Mouse (Mus musculus): ENCODE measurements at regions not wholly inside any gene's neighbourhood (a gene's known extent, or its start where the extent isn't known, plus 50 kb on each side); places are given as distances from the start of the nearest gene placed in this dataset.

- peak; percentile 65 for DNase-seq (ENCODE audit: low spot score)
- no peak for TF ChIP-seq EP300 (IDR thresholded peaks at IDR 0.05; ENCODE audit: low read depth)
- TF ChIP-seq CTCF (IDR thresholded peaks at IDR 0.05; ENCODE audit: low read depth), result no peak
- Histone ChIP-seq H3K27me3 (ENCODE audit: control insufficient read depth, insufficient read depth, low read length) (no peaks in the 10 kb centered on the region), H3K9ac (replicated peaks; ENCODE audit: low read depth, low read length) (no peak overlapping the region), H3K9me3 (replicated peaks; ENCODE audit: control insufficient read depth, low read length) (no peaks in the 10 kb centered on the region), H3K4me3 (ENCODE audit: low read depth, low read length) (no peak overlapping the region), H3K27ac (ENCODE audit: low read depth) (peak overlapping the region; percentile 54), H3K4me2 (ENCODE audit: low read depth, low read length) (peak overlapping the region; percentile 2; the same call in 1 of the 2 replicates), H3K36me3 (replicated peaks; ENCODE audit: control insufficient read depth, insufficient read depth, low read length) (no peaks in the 10 kb centered on the region), H3K4me1 (ENCODE audit: control insufficient read depth, insufficient read depth) (no peaks in the 10 kb centered on the region)
- ATAC-seq (ENCODE audit: insufficient read depth, low read depth), result peak; percentile 87
- WGBS, result 17% methylated on average over 1 of the region's 1 CpGs
These were observed 54.4 kb upstream of the Gbe1 start for GRCm38 (mm10) chr16:70259364-70259763.

DNA sequence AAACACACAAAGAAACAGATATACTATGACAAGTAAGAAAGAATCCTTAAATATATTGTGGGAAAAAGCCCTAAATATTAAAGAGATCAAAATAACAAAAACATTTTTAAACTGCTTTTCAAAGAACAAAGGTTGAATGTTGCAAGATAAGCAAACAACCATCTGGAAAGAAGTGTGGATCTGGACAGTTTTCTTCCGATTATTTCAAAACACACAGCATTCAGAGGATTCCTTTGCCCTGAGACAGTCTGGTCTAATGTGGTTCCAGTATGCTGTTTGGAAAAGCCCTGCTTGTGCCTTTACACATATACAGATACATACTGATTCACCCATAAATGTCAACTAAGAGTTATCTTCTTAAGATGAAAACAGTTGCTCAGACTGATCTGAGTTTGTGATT is 53.6 kb upstream of the Gbe1 start:
- WGBS, result 16% methylated on average over 1 of the region's 1 CpGs
- ATAC-seq (ENCODE audit: insufficient read depth, low read depth) (no peak), DNase-seq (ENCODE audit: low spot score) (no peak)
- H3K27ac ChIP-seq (ENCODE audit: low read depth), result peak overlapping the region; percentile 38; the same call in 1 of the 2 replicates
- no peaks in the 10 kb centered on the region for H3K27me3 ChIP-seq (ENCODE audit: control insufficient read depth, insufficient read depth, low read length)
- H3K9ac ChIP-seq (replicated peaks; ENCODE audit: low read depth, low read length), result no peak overlapping the region
- no peak overlapping the region for H3K4me2 ChIP-seq (ENCODE audit: low read depth, low read length)
- H3K4me3 ChIP-seq (ENCODE audit: low read depth, low read length), result no peak overlapping the region
- no peak for TF ChIP-seq CTCF (IDR thresholded peaks at IDR 0.05; ENCODE audit: low read depth)
- no peaks in the 10 kb centered on the region for H3K4me1 ChIP-seq (ENCODE audit: control insufficient read depth, insufficient read depth)
- no peaks in the 10 kb centered on the region for H3K36me3 ChIP-seq (replicated peaks; ENCODE audit: control insufficient read depth, insufficient read depth, low read length)
- no peaks in the 10 kb centered on the region for H3K9me3 ChIP-seq (replicated peaks; ENCODE audit: control insufficient read depth, low read length)
